Mouse (Mus musculus) liver, embryonic 12.5 days (tissue): ENCODE data around the gene Ccr8. TPM values are rescaled to one million over a fixed set of nuclear protein-coding genes. Genes with fewer than 3 reads are reported as not detected.
A peak's percentile ranks its signal among the peaks of the same experiment; 100 is the strongest.

Experiments
- ATAC-seq: fragments of 200-750 bp; cut with Nextera tagmentation; 2 replicates; pipeline ENCODE4 v1.8.0; 2017; ENCODE audit warnings: moderate number of reproducible peaks, mild to moderate bottlenecking, moderate library complexity
- H3K27ac ChIP-seq: fragments of 300-500 bp; sonication (generic); 2 replicates; pipeline ENCODE4 v1.5.1; 2016; ENCODE audit warnings: mild to moderate bottlenecking
- H3K27me3 ChIP-seq: fragments of 300-500 bp; sonication (generic); replicated peaks from 2 replicates; pipeline ENCODE4 v1.6.1; 2016; ENCODE audit warnings: mild to moderate bottlenecking, moderate library complexity
- H3K36me3 ChIP-seq: fragments of 300-500 bp; sonication (generic); 2 replicates; pipeline ENCODE4 v1.6.1; 2016; ENCODE audit warnings: mild to moderate bottlenecking, moderate library complexity
- H3K4me1 ChIP-seq: fragments of 300-500 bp; sonication (generic); 2 replicates; pipeline ENCODE4 v1.6.1; 2016
- H3K4me2 ChIP-seq: fragments of 300-500 bp; sonication (generic); 2 replicates; pipeline ENCODE4 v1.6.1; 2016; ENCODE audit warnings: mild to moderate bottlenecking, moderate library complexity
- H3K4me3 ChIP-seq: fragments of 300-500 bp; sonication (generic); 2 replicates; pipeline ENCODE4 v1.5.1; 2016; ENCODE audit warnings: mild to moderate bottlenecking, moderate library complexity
- H3K9ac ChIP-seq: fragments of 300-500 bp; sonication (generic); 2 replicates; pipeline ENCODE4 v1.6.1; 2016; ENCODE audit warnings: mild to moderate bottlenecking, moderate library complexity
- H3K9me3 ChIP-seq: fragments of 300-500 bp; sonication (generic); replicated peaks from 2 replicates; pipeline ENCODE4 v1.6.1; 2016; ENCODE audit warnings: mild to moderate bottlenecking, moderate library complexity
- WGBS: fragments of 180-500 bp; shearing (Covaris S2); methylation state at CpG from one replicate; pipeline ENCODE4 v1.1.7; 2016; ENCODE audit not compliant: insufficient replicate concordance; 5-methylcytosine and 5-hydroxymethylcytosine counted together
- polyA plus RNA-seq: library from polyadenylated mRNA; unstranded; fragments of >200 nt; fragmentation: Nextera tagmentation; extraction: Ambion mirVana; gene quantifications from 2 replicates; pipeline ENCODE4 v1.2.1, GENCODE M21; 2016

The Ccr8 gene
- not detected in 2 replicates for polyA plus RNA-seq

GRCm38 (mm10) chr9:120091696-120092238, at the start of gene Ccr8:
Gene Ccr8, plus strand, starts transcription at chr9:120092114.
- H3K36me3 ChIP-seq, result no peaks in the 10 kb centered on the region

GRCm38 (mm10) chr9:120043115-120043514, 48.8 kb upstream of the Ccr8 start:
- H3K36me3 ChIP-seq, result no peaks in the 10 kb centered on the region
- H3K4me2 ChIP-seq, result no peak overlapping the region
- H3K27ac ChIP-seq, result no peak overlapping the region
- H3K27me3 ChIP-seq, result 0 out of 2 replicates have a peak, but pooled peaks cover 10% of the 10 kb centered on the region
- no peaks in the 10 kb centered on the region for H3K9me3 ChIP-seq
- H3K4me1 ChIP-seq, result no peaks in the 10 kb centered on the region
- no peak overlapping the region for H3K9ac ChIP-seq
- 41% methylated on average over 7 of the region's 7 CpGs for WGBS
- no peak overlapping the region for H3K4me3 ChIP-seq
- ATAC-seq, result no peak

More at GRCm38 (mm10) chr9:120091696-120092238, at the start of gene Ccr8:
- Histone ChIP-seq H3K9me3 (no peaks in the 10 kb centered on the region), H3K4me2 (no peak within 1 kb of the TSS), H3K4me1 (no peaks in the 10 kb centered on the region), H3K4me3 (no peak within 1 kb of the TSS), H3K27me3 (no peaks in the 10 kb centered on the region), H3K9ac (no peak within 1 kb of the TSS), H3K27ac (no peak within 1 kb of the TSS)
- WGBS, result 65% methylated on average over 5 of the region's 5 CpGs
- ATAC-seq, result no peak

- Histone ChIP-seq H3K4me2 (no peak overlapping the region), H3K36me3 (no peaks in the 10 kb centered on the region), H3K27ac (no peak overlapping the region), H3K4me3 (no peak overlapping the region), H3K4me1 (no peaks in the 10 kb centered on the region), H3K9ac (no peak overlapping the region), H3K9me3 (no peaks in the 10 kb centered on the region), H3K27me3 (0 out of 2 replicates have a peak, but pooled peaks cover 5% of the 10 kb centered on the region)
- 61% methylated on average over 6 of the region's 6 CpGs for WGBS
- ATAC-seq, result no peak
Observed at GRCm38 (mm10) chr9:120048495-120048894, 43.4 kb upstream of the Ccr8 start.

GRCm38 (mm10) chr9:120049407-120049806, 42.5 kb upstream of the Ccr8 start:
- Histone ChIP-seq H3K27ac (no peak overlapping the region), H3K4me1 (no peaks in the 10 kb centered on the region), H3K36me3 (no peaks in the 10 kb centered on the region), H3K4me3 (no peak overlapping the region), H3K4me2 (no peak overlapping the region), H3K27me3 (no peaks in the 10 kb centered on the region), H3K9me3 (no peaks in the 10 kb centered on the region), H3K9ac (no peak overlapping the region)
- no peak for ATAC-seq
- WGBS, result 24% methylated on average over 3 of the region's 3 CpGs

- H3K27ac ChIP-seq, result 0 out of 2 replicates have a peak overlapping the region, but pooled peaks have one; percentile 38
- no peak overlapping the region for H3K4me2 ChIP-seq
- no peak overlapping the region for H3K9ac ChIP-seq
- H3K36me3 ChIP-seq, result no peaks in the 10 kb centered on the region
- ATAC-seq, result 0 out of 2 replicates have a peak, but pooled peaks have one; percentile 27
- H3K4me3 ChIP-seq, result no peak overlapping the region
- no peaks in the 10 kb centered on the region; the same call in 1 of the 2 replicates for H3K27me3 ChIP-seq
- H3K9me3 ChIP-seq, result no peaks in the 10 kb centered on the region
- 21% methylated on average over 8 of the region's 8 CpGs for WGBS
- 0 out of 2 replicates have a peak, but pooled peaks cover 2% of the 10 kb centered on the region for H3K4me1 ChIP-seq
Observed at GRCm38 (mm10) chr9:120054545-120055277, 37.2 kb upstream of the Ccr8 start.

GRCm38 (mm10) chr9:120056201-120056600, 35.7 kb upstream of the Ccr8 start:
- H3K9ac ChIP-seq, result no peak overlapping the region
- H3K4me3 ChIP-seq, result no peak overlapping the region
- no peak for ATAC-seq
- no peak overlapping the region for H3K4me2 ChIP-seq
- H3K4me1 ChIP-seq, result 0 out of 2 replicates have a peak, but pooled peaks cover 2% of the 10 kb centered on the region
- WGBS, result 63% methylated on average over 9 of the region's 9 CpGs
- no peaks in the 10 kb centered on the region for H3K9me3 ChIP-seq
- H3K27me3 ChIP-seq, result no peaks in the 10 kb centered on the region; the same call in 1 of the 2 replicates
- H3K27ac ChIP-seq, result no peak overlapping the region
- H3K36me3 ChIP-seq, result no peaks in the 10 kb centered on the region

GRCm38 (mm10) chr9:120058730-120059129, 33.2 kb upstream of the Ccr8 start:
- H3K4me3 ChIP-seq, result no peak overlapping the region
- H3K27ac ChIP-seq, result no peak overlapping the region
- no peaks in the 10 kb centered on the region for H3K9me3 ChIP-seq
- WGBS, result 26% methylated on average over 3 of the region's 3 CpGs
- no peak overlapping the region for H3K9ac ChIP-seq
- H3K36me3 ChIP-seq, result no peaks in the 10 kb centered on the region
- no peak overlapping the region for H3K4me2 ChIP-seq
- no peak for ATAC-seq
- 0 out of 2 replicates have a peak, but pooled peaks cover 2% of the 10 kb centered on the region for H3K4me1 ChIP-seq
- no peaks in the 10 kb centered on the region; the same call in 1 of the 2 replicates for H3K27me3 ChIP-seq

- Histone ChIP-seq H3K9me3 (no peaks in the 10 kb centered on the region), H3K4me2 (no peak overlapping the region), H3K27me3 (no peaks in the 10 kb centered on the region), H3K9ac (no peak overlapping the region), H3K4me1 (0 out of 2 replicates have a peak, but pooled peaks cover 5% of the 10 kb centered on the region), H3K36me3 (no peaks in the 10 kb centered on the region), H3K27ac (no peak overlapping the region), H3K4me3 (no peak overlapping the region)
- WGBS, result 63% methylated on average over 4 of the region's 4 CpGs
- ATAC-seq, result no peak
Observed at GRCm38 (mm10) chr9:120064317-120064716, 27.6 kb upstream of the Ccr8 start.

GRCm38 (mm10) chr9:120067609-120068008, 24.3 kb upstream of the Ccr8 start:
- Histone ChIP-seq H3K4me1 (peaks cover 15% of the 10 kb centered on the region), H3K4me3 (no peak overlapping the region), H3K9ac (no peak overlapping the region), H3K36me3 (no peaks in the 10 kb centered on the region), H3K9me3 (no peaks in the 10 kb centered on the region), H3K27ac (no peak overlapping the region), H3K27me3 (no peaks in the 10 kb centered on the region), H3K4me2 (no peak overlapping the region)
- WGBS, result 68% methylated on average over 2 of the region's 2 CpGs
- no peak for ATAC-seq

- Histone ChIP-seq H3K4me1 (peaks cover 15% of the 10 kb centered on the region), H3K4me3 (no peak overlapping the region), H3K9me3 (no peaks in the 10 kb centered on the region), H3K4me2 (no peak overlapping the region), H3K27ac (no peak overlapping the region), H3K27me3 (no peaks in the 10 kb centered on the region), H3K36me3 (no peaks in the 10 kb centered on the region), H3K9ac (no peak overlapping the region)
- ATAC-seq, result no peak
- WGBS, result 20% methylated on average over 10 of the region's 10 CpGs
Observed at GRCm38 (mm10) chr9:120068047-120068446, 23.9 kb upstream of the Ccr8 start.

GRCm38 (mm10) chr9:120069779-120070178, 22.1 kb upstream of the Ccr8 start, which contains the start of gene Cx3cr1:
Gene Cx3cr1, minus strand, starts transcription at chr9:120069879.
- ATAC-seq, result no peak
- WGBS, result 74% methylated on average over 11 of the region's 11 CpGs

GRCm38 (mm10) chr9:120071251-120071650, 20.7 kb upstream of the Ccr8 start:
- Histone ChIP-seq H3K9ac (no peak overlapping the region), H3K4me1 (peaks cover 15% of the 10 kb centered on the region), H3K27ac (no peak overlapping the region), H3K4me2 (no peak overlapping the region), H3K4me3 (no peak overlapping the region), H3K27me3 (no peaks in the 10 kb centered on the region), H3K9me3 (no peaks in the 10 kb centered on the region), H3K36me3 (no peaks in the 10 kb centered on the region)
- 58% methylated on average over 2 of the region's 2 CpGs for WGBS
- no peak for ATAC-seq

More at GRCm38 (mm10) chr9:120069779-120070178, 22.1 kb upstream of the Ccr8 start, which contains the start of gene Cx3cr1:
- Histone ChIP-seq H3K9ac (no peak within 1 kb of the TSS), H3K4me3 (no peak within 1 kb of the TSS), H3K4me2 (no peak within 1 kb of the TSS), H3K27ac (no peak within 1 kb of the TSS), H3K36me3 (no peaks in the 10 kb centered on the region), H3K9me3 (no peaks in the 10 kb centered on the region), H3K27me3 (no peaks in the 10 kb centered on the region), H3K4me1 (peaks cover 15% of the 10 kb centered on the region)
